Mouse (Mus musculus) myocyte (in vitro differentiated cells): ENCODE results near the gene Ifi207. TPM values are rescaled to one million over a fixed set of nuclear protein-coding genes. Genes with fewer than 3 reads are reported as not detected.
A peak's percentile ranks its signal among the peaks of the same experiment; 100 is the strongest.
"Not testable (repeated sequence)": the region's sequence is repeated elsewhere in the genome, so short reads cannot be mapped to it uniquely, and the experiment has no call there.

Source experiments
- H3K27me3 ChIP-seq: one replicate; pipeline ENCODE4 v1.6.1; 2011; ENCODE audit not compliant: control insufficient read depth, insufficient read depth, insufficient read length
- H3K36me3 ChIP-seq: one replicate; pipeline ENCODE4 v1.6.1; 2011; ENCODE audit not compliant: control insufficient read depth, insufficient read depth
- H3K4me2 ChIP-seq: one replicate; pipeline ENCODE4 v1.6.1; 2011; ENCODE audit warnings: low read depth, control low read depth
- H3K4me3 ChIP-seq: one replicate; pipeline ENCODE4 v1.5.1; 2011; ENCODE audit warnings: mild to moderate bottlenecking, control low read depth, moderate library complexity
- H3K79me2 ChIP-seq: one replicate; pipeline ENCODE4 v1.6.1; 2011; ENCODE audit not compliant: control insufficient read depth, insufficient read depth
- H3ac ChIP-seq: one replicate; pipeline ENCODE4 v1.6.1; 2011; ENCODE audit not compliant: control insufficient read depth, insufficient read length
- CEBPB ChIP-seq: IDR thresholded peaks from 2 replicates; pipeline ENCODE4 v1.6.1; 2011; ENCODE audit warnings: mild to moderate bottlenecking, moderate library complexity; ENCODE audit not compliant: poor library complexity, insufficient read depth, severe bottlenecking
- E2F4 ChIP-seq: IDR thresholded peaks from one replicate; pipeline ENCODE4 v1.6.1; 2011; ENCODE audit warnings: mild to moderate bottlenecking, control low read depth, moderate library complexity; ENCODE audit not compliant: insufficient read depth
- MAX ChIP-seq: IDR thresholded peaks from one replicate; pipeline ENCODE4 v1.6.1; 2011; ENCODE audit warnings: low read depth, mild to moderate bottlenecking, control low read depth
- MYOD1 ChIP-seq, 3 experiments: IDR thresholded peaks; one replicate each; pipeline ENCODE4 v1.6.1; 2011; ENCODE audit warnings: control low read depth in 2 of 3, low read depth in 2 of 3, mild to moderate bottlenecking in 2 of 3, moderate library complexity in 1 of 3; ENCODE audit not compliant: insufficient read length in 2 of 3, control insufficient read depth in 1 of 3
- MYOG ChIP-seq, 3 experiments: IDR thresholded peaks; one replicate each; pipeline ENCODE4 v1.6.1; 2011; ENCODE audit warnings: control low read depth in 2 of 3, low read depth in 2 of 3, mild to moderate bottlenecking in 2 of 3; ENCODE audit not compliant: insufficient read length in 2 of 3, control insufficient read depth in 1 of 3, insufficient read depth in 1 of 3
- POLR2A ChIP-seq: IDR thresholded peaks from one replicate; pipeline ENCODE4 v1.6.1; 2011; ENCODE audit warnings: low read depth, mild to moderate bottlenecking, control low read depth, moderate library complexity; ENCODE audit not compliant: insufficient read length
- POLR2AphosphoS2 ChIP-seq: IDR thresholded peaks from one replicate; pipeline ENCODE4 v1.6.1; 2011; ENCODE audit warnings: low read depth, control low read depth; ENCODE audit not compliant: insufficient read length
- REST ChIP-seq: IDR thresholded peaks from one replicate; pipeline ENCODE4 v1.6.1; 2011; ENCODE audit warnings: mild to moderate bottlenecking, control low read depth, moderate library complexity; ENCODE audit not compliant: insufficient read depth, insufficient read length
- SRF ChIP-seq: IDR thresholded peaks from one replicate; pipeline ENCODE4 v1.6.1; 2011; ENCODE audit warnings: low read depth; ENCODE audit not compliant: control insufficient read depth, insufficient read length
- TCF12 ChIP-seq: IDR thresholded peaks from one replicate; pipeline ENCODE4 v1.6.1; 2011; ENCODE audit warnings: mild to moderate bottlenecking, control low read depth; ENCODE audit not compliant: poor library complexity, insufficient read depth, severe bottlenecking
- TCF3 ChIP-seq: IDR thresholded peaks from one replicate; pipeline ENCODE4 v1.6.1; 2011; ENCODE audit warnings: low read depth, control low read depth; ENCODE audit not compliant: insufficient read length
- USF1 ChIP-seq: IDR thresholded peaks from one replicate; pipeline ENCODE4 v1.6.1; 2011; ENCODE audit warnings: low read depth, mild to moderate bottlenecking, control low read depth, moderate library complexity
- polyA plus RNA-seq: library from polyadenylated mRNA; unstranded; fragments of >200 nt; fragmentation: generic; extraction: Trizol; gene quantifications from one replicate; pipeline ENCODE4 v1.2.1, GENCODE M21; 2012; ENCODE audit warnings: missing spikeins

Ifi207 gene
- polyA plus RNA-seq, 1 experiment = 0.10 TPM

DNA sequence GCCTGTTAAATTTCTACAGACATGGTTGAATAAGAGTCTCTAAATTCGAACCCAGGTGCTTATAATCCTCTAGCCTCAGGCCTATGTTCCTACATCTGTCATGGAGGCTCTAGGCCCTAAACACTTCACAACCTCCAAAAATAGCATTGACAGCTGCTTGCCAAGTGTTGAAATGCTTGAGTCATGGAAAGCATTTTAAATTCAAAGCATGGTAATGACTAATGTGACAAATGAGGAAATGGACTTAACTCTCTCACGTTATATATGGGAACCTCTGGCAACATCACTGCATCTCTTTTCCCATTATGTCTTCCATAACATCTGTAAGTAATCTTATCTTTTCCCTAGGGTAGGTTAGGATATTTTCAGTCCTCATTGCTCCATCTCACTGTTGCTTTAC lies 4.6 kb downstream of the Ifi207 start:
- Histone ChIP-seq H3K4me2 (no peak overlapping the region), H3K27me3 (no peaks in the 10 kb centered on the region), H3ac (no peak overlapping the region), H3K79me2 (no peaks in the 10 kb centered on the region), H3K4me3 (no peak overlapping the region), H3K36me3 (no peaks in the 10 kb centered on the region)
- TF ChIP-seq TCF12 = peak; percentile 46
- TF ChIP-seq MYOD1 (IDR thresholded peaks at IDR 0.05; ENCODE audit: control insufficient read depth in 1 of 3, insufficient read length in 2 of 3, low read depth in 2 of 3) = peak; percentile 64 to 77 (median 66)
- TF ChIP-seq CEBPB = peak; percentile 59; the same call in 1 of the 2 replicates
- TF ChIP-seq MAX = no peak
- peak in 1 of 3 experiments; percentile 91 for TF ChIP-seq MYOG (IDR thresholded peaks at IDR 0.05; ENCODE audit: control insufficient read depth in 1 of 3, insufficient read depth in 1 of 3, insufficient read length in 2 of 3, low read depth in 2 of 3)

DNA sequence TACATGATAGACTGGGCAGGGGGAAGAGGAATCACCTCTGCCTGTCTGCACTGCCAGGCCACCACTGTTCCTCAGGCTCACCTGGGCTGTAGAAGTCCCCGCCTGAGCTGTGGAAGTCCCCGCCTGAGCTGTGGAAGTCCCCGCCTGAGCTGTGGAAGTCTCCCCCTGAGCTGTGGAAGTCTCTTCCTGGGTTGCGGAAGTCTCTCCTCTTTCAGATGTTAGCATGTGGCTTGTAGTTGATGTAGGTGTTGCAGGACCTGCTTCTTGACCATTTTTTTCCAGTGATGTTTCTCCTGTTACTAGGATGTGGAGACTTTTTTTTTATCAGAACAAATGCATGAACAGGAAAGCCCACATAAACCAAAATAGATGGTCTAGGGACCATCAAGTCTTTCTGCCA lies 6.5 kb downstream of the Ifi207 start:
- not testable (repeated sequence) for H3ac ChIP-seq, H3K4me2 ChIP-seq, H3K79me2 ChIP-seq, H3K36me3 ChIP-seq, H3K27me3 ChIP-seq, H3K4me3 ChIP-seq

DNA sequence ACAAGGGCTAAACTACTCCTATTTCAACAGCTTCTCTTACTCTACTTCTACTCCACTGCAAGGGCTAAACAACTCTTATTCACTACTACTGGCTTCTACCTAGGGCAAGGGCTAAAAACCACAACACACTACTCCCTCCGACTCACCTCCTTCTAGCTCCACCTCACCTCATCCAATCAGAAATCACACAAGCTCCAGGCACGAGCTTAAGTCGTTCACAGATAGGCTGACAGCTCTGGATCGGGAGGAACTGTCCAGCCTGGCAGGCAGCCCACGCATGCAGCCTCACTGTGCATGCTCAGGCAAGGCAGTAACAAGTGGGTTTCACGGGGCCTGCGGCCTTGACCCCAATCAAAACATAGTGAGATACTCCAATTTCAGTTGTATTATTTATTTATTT lies 8.3 kb downstream of the Ifi207 start:
- no peak overlapping the region for H3ac ChIP-seq
- H3K36me3 ChIP-seq = no peaks in the 10 kb centered on the region
- no peaks in the 10 kb centered on the region for H3K79me2 ChIP-seq
- H3K4me3 ChIP-seq = no peak overlapping the region
- no peak overlapping the region for H3K4me2 ChIP-seq
- no peaks in the 10 kb centered on the region for H3K27me3 ChIP-seq
- TF ChIP-seq REST (peak; percentile 56), POLR2A (no peak)

DNA sequence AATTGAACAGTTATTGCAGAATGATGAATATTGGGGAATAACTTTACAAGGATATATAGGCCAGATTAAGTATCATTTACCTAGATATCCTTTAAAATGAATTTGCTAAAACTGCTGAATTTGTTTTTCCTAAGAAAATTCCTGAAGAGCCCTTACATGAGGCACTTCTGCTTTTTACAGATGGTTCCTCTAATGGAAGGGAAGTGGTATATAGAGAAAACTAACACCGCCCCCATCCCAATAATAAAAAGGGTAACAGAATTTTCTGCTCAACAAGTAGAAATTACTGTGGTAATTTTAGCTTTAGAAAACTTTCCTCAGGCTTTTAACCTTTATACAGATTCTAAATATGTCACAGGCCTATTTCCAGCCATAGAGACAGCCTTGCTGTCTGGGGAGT lies 47.3 kb downstream of the Ifi207 start:
- TF ChIP-seq MYOG (IDR thresholded peaks at IDR 0.05; ENCODE audit: control insufficient read depth in 1 of 3, insufficient read depth in 1 of 3, insufficient read length in 2 of 3, low read depth in 2 of 3) (no peak), CEBPB (no peak), POLR2A (no peak), TCF3 (no peak), E2F4 (no peak), REST (no peak), MYOD1 (IDR thresholded peaks at IDR 0.05; ENCODE audit: control insufficient read depth in 1 of 3, insufficient read length in 2 of 3, low read depth in 2 of 3) (no peak), POLR2AphosphoS2 (no peak), USF1 (no peak), MAX (no peak), TCF12 (no peak), SRF (no peak)
- no peak overlapping the region for H3ac ChIP-seq

DNA sequence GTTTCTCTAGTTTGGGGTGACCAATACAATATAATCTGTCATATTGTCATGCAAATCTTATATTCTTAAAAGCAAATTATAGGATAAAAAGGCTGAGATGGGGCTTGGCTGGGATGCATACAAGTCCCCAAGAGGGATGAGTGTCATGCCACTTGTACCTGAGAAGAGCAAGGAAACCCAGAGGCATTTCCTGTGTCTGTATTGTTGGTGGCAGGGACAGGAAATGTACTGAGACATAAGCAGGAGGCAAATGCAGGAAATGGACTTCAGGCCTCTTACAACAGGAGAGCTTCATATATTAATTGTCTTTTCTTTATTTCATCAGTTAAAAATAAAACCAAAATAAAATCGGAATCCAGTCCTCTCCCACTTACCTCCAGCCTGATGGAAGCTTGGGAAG lies 62.9 kb downstream of the Ifi207 start:
- not testable (repeated sequence) for H3K4me2 ChIP-seq, H3K36me3 ChIP-seq, H3K79me2 ChIP-seq, H3K27me3 ChIP-seq, H3K4me3 ChIP-seq, H3ac ChIP-seq

More for the DNA sequence above, 47.3 kb downstream of the Ifi207 start:
- H3K4me3 ChIP-seq = no peak overlapping the region
- no peaks in the 10 kb centered on the region for H3K27me3 ChIP-seq
- H3K4me2 ChIP-seq = no peak overlapping the region
- no peaks in the 10 kb centered on the region for H3K36me3 ChIP-seq
- H3K79me2 ChIP-seq = no peaks in the 10 kb centered on the region

DNA sequence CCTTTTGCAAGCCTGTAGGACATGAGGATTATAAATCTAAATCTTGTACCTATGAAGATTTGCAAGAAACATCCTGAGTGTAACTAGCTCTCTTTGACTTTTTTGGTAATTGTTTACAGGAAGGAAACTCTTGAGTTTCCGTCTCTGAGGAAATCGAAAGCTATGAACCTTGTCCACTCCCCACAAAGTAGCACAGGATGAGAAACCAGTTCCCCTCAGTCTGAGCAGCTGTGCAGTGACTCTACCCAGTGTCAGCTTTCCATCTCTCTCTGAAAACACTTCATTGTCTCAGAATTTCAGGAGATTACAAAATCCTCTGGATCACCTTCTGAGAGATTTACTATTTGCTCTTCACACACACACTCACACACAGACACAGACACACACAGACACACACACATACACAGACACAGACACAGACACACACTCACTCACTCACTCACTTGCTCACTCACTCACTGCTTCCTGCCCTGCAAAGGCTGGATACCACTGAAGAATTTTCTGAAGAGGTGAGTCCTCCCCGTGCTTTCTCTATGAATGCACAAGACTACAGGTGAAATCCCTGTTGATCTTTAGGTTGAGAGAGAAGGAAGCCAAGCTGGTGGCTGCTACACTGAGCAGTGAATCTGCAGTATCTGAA lies 68.0 kb downstream of the Ifi207 start, which contains the start of gene Ifi208:
Ifi208 (plus strand) TSS at position 218 of the 640 bp plus-strand sequence.
- H3K79me2 ChIP-seq, H3K27me3 ChIP-seq, H3ac ChIP-seq, H3K4me2 ChIP-seq, H3K4me3 ChIP-seq, H3K36me3 ChIP-seq: not testable (repeated sequence)

Other genes starting within 250 kb of the Ifi207 start
- not detected for gene Ifi214, start 205.8 kb downstream of the Ifi207 start, polyA plus RNA-seq
- not detected for gene Ifi213, start 142.5 kb downstream of the Ifi207 start, polyA plus RNA-seq
- gene Ifi209, start 110.8 kb downstream of the Ifi207 start, polyA plus RNA-seq = 0.04 TPM
- gene Ifi208, start 68.1 kb downstream of the Ifi207 start, polyA plus RNA-seq = 0.01 TPM
- 5.2 TPM for gene Ifi204, start 25.2 kb upstream of the Ifi207 start, polyA plus RNA-seq
- gene Ifi211, start 171.3 kb upstream of the Ifi207 start, polyA plus RNA-seq = 1.9 TPM
- 2.3 TPM for gene Mndal, start 200.7 kb upstream of the Ifi207 start, polyA plus RNA-seq
- 3.3 TPM for gene Ifi203, start 200.9 kb upstream of the Ifi207 start, polyA plus RNA-seq
- gene Ifi202b, start 241.0 kb upstream of the Ifi207 start, polyA plus RNA-seq = 9.6 TPM